ENCODE assay signal across 8 mouse cellular contexts in the genomic region with DNA sequence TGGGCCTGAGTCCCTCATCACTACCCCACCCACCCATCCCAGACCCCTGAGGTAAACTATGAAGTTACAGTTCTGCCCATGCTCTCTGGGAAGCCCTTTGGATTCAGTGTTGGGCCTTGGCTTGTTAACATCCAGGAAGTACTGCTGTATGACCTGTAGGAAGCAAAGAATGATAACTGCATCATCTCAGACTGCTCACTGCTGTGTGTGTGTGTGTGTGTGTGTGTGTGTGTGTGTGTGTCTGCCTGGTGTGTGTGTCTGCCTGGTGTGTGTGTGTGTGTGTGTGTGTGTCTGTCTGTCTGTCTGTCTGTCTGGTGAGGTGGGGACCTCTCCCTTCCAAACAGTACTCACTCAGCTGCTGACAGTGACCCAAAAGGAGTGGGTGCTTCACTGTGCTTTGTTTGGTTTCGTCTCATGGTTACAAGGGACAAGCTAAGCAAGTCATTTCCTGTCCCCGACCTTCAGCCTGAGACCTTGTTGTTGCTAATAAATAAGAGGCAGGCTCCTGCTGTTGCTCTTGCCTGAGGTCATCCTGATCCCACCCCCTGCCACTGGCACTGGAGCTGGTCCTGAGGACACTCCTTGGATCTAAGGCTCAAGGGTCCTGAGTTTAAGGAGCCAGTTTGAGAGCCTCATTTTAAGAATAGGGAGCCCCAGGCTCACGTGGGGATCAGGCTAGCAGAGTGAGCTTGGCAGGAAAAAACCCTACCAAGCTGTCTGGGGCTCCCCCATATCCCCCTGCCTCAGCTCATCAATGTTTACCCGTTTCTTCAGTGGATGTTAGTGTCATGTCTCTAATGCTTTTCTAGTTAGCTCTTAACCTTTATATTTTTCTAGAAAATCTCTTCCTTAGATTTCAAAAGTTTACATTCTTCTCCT. TPM values are rescaled to one million over a fixed set of nuclear protein-coding genes. Genes with fewer than 3 reads are reported as not detected.
DNase-seq lines count a peak whose midpoint lies in the region; ATAC-seq and TF ChIP-seq lines count a peak whose summit lies in the region.

No protein-coding gene starts in this region.

- H3K4me2 ChIP-seq in midbrain, postnatal 0 days (ENCODE audit: low read depth, low read length, poor library complexity, severe bottlenecking): no peak overlapping the region
- H3K4me2 ChIP-seq in kidney, embryonic 14.5 days (replicated peaks; ENCODE audit: low read depth, low read length): no peak overlapping the region

- no peaks in the 10 kb centered on the region for H3K36me3 ChIP-seq in midbrain, embryonic 10.5 days
- no peaks in the 10 kb centered on the region for H3K36me3 ChIP-seq in midbrain, postnatal 0 days (ENCODE audit: insufficient read depth, low read length)
- no peaks in the 10 kb centered on the region for H3K36me3 ChIP-seq in kidney, embryonic 14.5 days (ENCODE audit: control insufficient read depth, insufficient read depth, low read length)
- H3K36me3 ChIP-seq in megakaryocyte, embryonic 14.5 days (replicated peaks; ENCODE audit: low read length): peaks cover 23% of the 10 kb centered on the region

- H3K27me3 ChIP-seq in midbrain, embryonic 10.5 days (ENCODE audit: low read depth, poor library complexity, severe bottlenecking): no peaks in the 10 kb centered on the region
- no peaks in the 10 kb centered on the region for H3K27me3 ChIP-seq in midbrain, postnatal 0 days (ENCODE audit: insufficient read depth, low read length)
- H3K27me3 ChIP-seq in kidney, embryonic 14.5 days (ENCODE audit: control insufficient read depth, insufficient read depth, low read length): no peaks in the 10 kb centered on the region
- no peaks in the 10 kb centered on the region for H3K27me3 ChIP-seq in megakaryocyte, embryonic 14.5 days (replicated peaks)

- TF ChIP-seq CTCF in midbrain, postnatal 0 days (IDR thresholded peaks at IDR 0.05): no peak

- DNase-seq in midbrain, embryonic 10.5 days (ENCODE audit: low spot score): no peak
- DNase-seq in midbrain, postnatal 0 days (ENCODE audit: low spot score): no peak
- DNase-seq in forelimb bud, embryonic 11.5 days (ENCODE audit: low read depth, low spot score): peak; percentile 28
- DNase-seq in layer of hippocampus, adult 9-10 months (ENCODE audit: low spot score): no peak
- DNase-seq in layer of hippocampus, adult 18-20 months (ENCODE audit: low spot score in 2 of 2): no peak
- DNase-seq in c-Kit-positive CD71-positive TER-119-positive erythroid progenitor cells, embryonic 14.5 days (ENCODE audit: low spot score): no peak

- H3K9ac ChIP-seq in midbrain, postnatal 0 days (replicated peaks; ENCODE audit: low read length, poor library complexity, severe bottlenecking): no peak overlapping the region
- 0 out of 2 replicates have a peak overlapping the region, but pooled peaks have one; percentile 28 for H3K9ac ChIP-seq in kidney, embryonic 14.5 days (ENCODE audit: low read depth, low read length)

- ATAC-seq in midbrain, postnatal 0 days (ENCODE audit: low FRiP score): no peak
- ATAC-seq in kidney, embryonic 14.5 days (ENCODE audit: low FRiP score, low TSS enrichment): peak; percentile 50; the same call in 1 of the 2 replicates

- no peaks in the 10 kb centered on the region for H3K9me3 ChIP-seq in midbrain, embryonic 10.5 days (replicated peaks)
- no peaks in the 10 kb centered on the region for H3K9me3 ChIP-seq in midbrain, postnatal 0 days (ENCODE audit: low read length)
- no peaks in the 10 kb centered on the region for H3K9me3 ChIP-seq in kidney, embryonic 14.5 days (ENCODE audit: control insufficient read depth, low read length)
- peaks cover 6% of the 10 kb centered on the region; the same call in 1 of the 2 replicates for H3K9me3 ChIP-seq in megakaryocyte, embryonic 14.5 days

- no peak overlapping the region for H3K4me3 ChIP-seq in midbrain, embryonic 10.5 days
- no peak overlapping the region for H3K4me3 ChIP-seq in midbrain, postnatal 0 days (ENCODE audit: low read depth, low read length)
- H3K4me3 ChIP-seq in kidney, embryonic 14.5 days (ENCODE audit: low read length): no peak overlapping the region
- H3K4me3 ChIP-seq in megakaryocyte, embryonic 14.5 days (replicated peaks): peak overlapping the region; percentile 62

- H3K27ac ChIP-seq in midbrain, embryonic 10.5 days (replicated peaks): 0 out of 2 replicates have a peak overlapping the region, but pooled peaks have one; percentile 13
- H3K27ac ChIP-seq in midbrain, postnatal 0 days (ENCODE audit: low read depth, low read length): no peak overlapping the region
- H3K27ac ChIP-seq in kidney, embryonic 14.5 days (ENCODE audit: low read depth, low read length): no peak overlapping the region; the same call in 1 of the 2 replicates

- WGBS in midbrain, embryonic 10.5 days: 46% methylated on average over 4 of the region's 4 CpGs
- 58% methylated on average over 4 of the region's 4 CpGs for WGBS in midbrain, postnatal 0 days
- 19% methylated on average over 4 of the region's 4 CpGs for WGBS in kidney, embryonic 14.5 days

- peaks cover 39% of the 10 kb centered on the region for H3K4me1 ChIP-seq in midbrain, embryonic 10.5 days
- H3K4me1 ChIP-seq in midbrain, postnatal 0 days (ENCODE audit: insufficient read depth, low read length): 0 out of 2 replicates have a peak, but pooled peaks cover 4% of the 10 kb centered on the region
- peaks cover 11% of the 10 kb centered on the region; the same call in 1 of the 2 replicates for H3K4me1 ChIP-seq in kidney, embryonic 14.5 days (ENCODE audit: control insufficient read depth, insufficient read depth, low read length)
- peaks cover 65% of the 10 kb centered on the region for H3K4me1 ChIP-seq in megakaryocyte, embryonic 14.5 days

RNA-seq across cellular contexts. Expression of gene Hs1bp3, which starts 38.0 kb away (rescaled TPM):
- 14.9 and 15.8 TPM in 2 replicates for polyA plus RNA-seq in midbrain, embryonic 10.5 days (2016; fragmentation: Nextera tagmentation; extraction: Ambion mirVana)
- 5.9 and 8.3 TPM in 2 replicates for total RNA-seq in midbrain, postnatal 0 days (2014; rRNA removed)
- 5.1 and 5.4 TPM in 2 replicates for polyA plus RNA-seq in midbrain, postnatal 0 days (2015; fragmentation: Nextera tagmentation; extraction: Ambion mirVana)
- polyA plus RNA-seq in kidney, embryonic 14.5 days (2014; fragmentation: Nextera tagmentation; extraction: Ambion mirVana): 9.1 and 11.6 TPM in 2 replicates
- polyA plus RNA-seq in megakaryocyte, embryonic 14.5 days (2012; ENCODE audit: insufficient read depth, low replicate concordance): 5.5 and 11.1 TPM in 2 replicates
- 10 to 100 TPM; 18.2 to 18.3 TPM for total RNA-seq in layer of hippocampus, adult 18-20 months (2021)

RNA-seq across cellular contexts. Expression of gene Gdf7, which starts 49.5 kb away (rescaled TPM):
- 0.19 and 0.48 TPM in 2 replicates for polyA plus RNA-seq in midbrain, embryonic 10.5 days (2016; fragmentation: Nextera tagmentation; extraction: Ambion mirVana)
- 4.7 TPM in 1 of 2 replicates, not detected in the other for total RNA-seq in midbrain, postnatal 0 days (2014; rRNA removed)
- 0.11 and 0.12 TPM in 2 replicates for polyA plus RNA-seq in midbrain, postnatal 0 days (2015; fragmentation: Nextera tagmentation; extraction: Ambion mirVana)
- 0.99 and 1.3 TPM in 2 replicates for polyA plus RNA-seq in kidney, embryonic 14.5 days (2014; fragmentation: Nextera tagmentation; extraction: Ambion mirVana)
- polyA plus RNA-seq in megakaryocyte, embryonic 14.5 days (2012; ENCODE audit: insufficient read depth, low replicate concordance): not detected in 2 replicates
- under 1 TPM; 0.30 to 0.59 TPM for total RNA-seq in layer of hippocampus, adult 18-20 months (2021)
